Comparison of ENCODE assay signal across 17 mouse cellular contexts in the genomic region with DNA sequence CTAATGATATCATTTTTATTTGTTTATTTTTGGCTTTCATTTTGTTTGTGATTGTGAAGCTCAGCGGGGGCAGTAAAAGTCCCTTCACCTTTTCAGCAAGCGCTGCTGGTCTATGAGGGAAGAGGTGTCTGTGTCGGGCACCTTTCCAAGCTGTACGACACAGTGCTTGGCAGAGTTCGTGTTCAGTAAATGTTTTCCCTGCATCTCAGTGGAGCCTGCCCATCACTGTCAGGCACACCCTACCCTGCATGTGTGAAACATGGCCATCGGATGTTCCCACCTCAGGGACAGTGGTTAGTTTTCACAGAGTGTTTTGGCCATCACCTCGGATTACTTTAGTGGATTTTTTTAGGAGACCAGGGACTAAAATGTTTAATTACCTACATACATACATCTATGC. TPM values are rescaled to one million over a fixed set of nuclear protein-coding genes. Genes with fewer than 3 reads are reported as not detected.
DNase-seq lines count a peak whose midpoint lies in the region; ATAC-seq and TF ChIP-seq lines count a peak whose summit lies in the region.
"Had no signal": no experiment of that assay in that cellular context is flagged by ENCODE, and none has a peak within 500 bp of the region (broad histone marks: within the 10 kb centered on the region; RNA-seq: fewer than 3 reads in every experiment).

No protein-coding gene starts in this region.

- intact Hi-C loops in heart, postnatal 25 days (cut with DNase I), result no loop called here

- no peak overlapping the region for H3K4me2 ChIP-seq in liver, embryonic 12.5 days
- H3K4me2 ChIP-seq: hindbrain, embryonic 12.5 days; liver, embryonic 15.5 days; midbrain, embryonic 12.5 days had no signal

- TF ChIP-seq POLR2A in liver, adult 2 months (IDR thresholded peaks at IDR 0.05; ENCODE audit: extremely low read depth, insufficient read depth, low read length), result no peak

- H3K27ac ChIP-seq in liver, adult 2 months (replicated peaks; ENCODE audit: insufficient read depth, low read depth, low read length), result no peak overlapping the region
- no peak overlapping the region for H3K27ac ChIP-seq in liver, embryonic 12.5 days
- H3K27ac ChIP-seq: forebrain, embryonic 10.5 days; heart, adult 2 months; hindbrain, embryonic 12.5 days; liver, embryonic 15.5 days; midbrain, embryonic 12.5 days had no signal

- H3K9ac ChIP-seq in liver, adult 2 months (ENCODE audit: low read depth, low read length), result no peak overlapping the region
- no peak overlapping the region for H3K9ac ChIP-seq in liver, embryonic 12.5 days
- H3K9ac ChIP-seq: hindbrain, embryonic 12.5 days; liver, embryonic 15.5 days; midbrain, embryonic 12.5 days had no signal

- ATAC-seq in liver, embryonic 12.5 days, result no peak

- H3K9me3 ChIP-seq in liver, embryonic 12.5 days (replicated peaks), result no peaks in the 10 kb centered on the region
- H3K9me3 ChIP-seq: forebrain, embryonic 10.5 days; hindbrain, embryonic 12.5 days; liver, embryonic 15.5 days; midbrain, embryonic 12.5 days had no signal

- peaks cover 32% of the 10 kb centered on the region for H3K4me1 ChIP-seq in liver, adult 2 months (ENCODE audit: control insufficient read depth, insufficient read depth, low read length)
- peaks cover 8% of the 10 kb centered on the region; the same call in 1 of the 2 replicates for H3K4me1 ChIP-seq in liver, embryonic 12.5 days
- H3K4me1 ChIP-seq: forebrain, embryonic 10.5 days had no signal

- TF ChIP-seq CTCF in liver, adult 2 months (IDR thresholded peaks at IDR 0.05; ENCODE audit: low read depth, low read length), result no peak

- 23% methylated on average over 7 of the region's 7 CpGs for WGBS in liver, adult 2 months
- WGBS in liver, embryonic 12.5 days (ENCODE audit: insufficient replicate concordance), result 83% methylated on average over 7 of the region's 7 CpGs

- H3K27me3 ChIP-seq in liver, adult 2 months (ENCODE audit: control insufficient read depth, insufficient read depth, low read length), result no peaks in the 10 kb centered on the region
- H3K27me3 ChIP-seq in liver, embryonic 12.5 days (replicated peaks), result 0 out of 2 replicates have a peak, but pooled peaks cover 4% of the 10 kb centered on the region
- H3K27me3 ChIP-seq: hindbrain, embryonic 12.5 days; midbrain, embryonic 12.5 days had no signal

- H3K36me3 ChIP-seq in liver, adult 2 months (ENCODE audit: control insufficient read depth, insufficient read depth, low read length), result no peaks in the 10 kb centered on the region
- peaks cover 2% of the 10 kb centered on the region; the same call in 1 of the 2 replicates for H3K36me3 ChIP-seq in liver, embryonic 12.5 days
- H3K36me3 ChIP-seq: liver, embryonic 15.5 days had no signal

- H3K79me2 ChIP-seq in liver, adult 2 months (ENCODE audit: control insufficient read depth, insufficient read depth, low read length), result peaks cover 4% of the 10 kb centered on the region; the same call in 1 of the 2 replicates

- peak; percentile 34 for DNase-seq in heart, postnatal 4 days
- DNase-seq in heart, postnatal 25 days (ENCODE audit: low spot score), result no peak
- peak; percentile 72 for DNase-seq in liver, adult 2 months (ENCODE audit: extremely low read depth, low read depth, low spot score)
- DNase-seq in cerebellum, adult 9-10 months, result peak; percentile 76
- no peak for DNase-seq in adrenal gland, postnatal 4 days (ENCODE audit: low spot score in 2 of 2)
- DNase-seq in adrenal gland, postnatal 14 days, result no peak
- DNase-seq: gastrocnemius, postnatal 10 days; lung, postnatal 10 days; retina, postnatal 1 day; right cerebral cortex, postnatal 4 days; thymus, adult 2 months had no signal

- H3K4me3 ChIP-seq in liver, adult 2 months (ENCODE audit: insufficient read depth, low read depth, low read length), result no peak overlapping the region
- H3K4me3 ChIP-seq in liver, embryonic 12.5 days, result no peak overlapping the region
- H3K4me3 ChIP-seq: forebrain, embryonic 10.5 days; heart, adult 2 months; hindbrain, embryonic 12.5 days; liver, embryonic 15.5 days; midbrain, embryonic 12.5 days had no signal

RNA-seq across cellular contexts. Expression of gene Itsn1, which starts 54.1 kb away (rescaled TPM):
- 10 to 100 TPM; 37.9 to 50.7 TPM for total RNA-seq in heart, postnatal 4 days (2021)
- total RNA-seq in heart, postnatal 25 days (2021), result 10 to 100 TPM; 40.8 to 56.7 TPM
- 13.6 and 16.5 TPM in 2 replicates for total RNA-seq in liver, adult 2 months (2014; rRNA removed)
- 14.4 and 16.3 TPM in 2 replicates for polyA plus RNA-seq in liver, adult 2 months (2012; rRNA removed)
- polyA plus RNA-seq in liver, embryonic 12.5 days (2016; fragmentation: Nextera tagmentation; extraction: Ambion mirVana), result 47.5 and 52.3 TPM in 2 replicates
- 10 to 100 TPM; 54.5 to 59.7 TPM for total RNA-seq in adrenal gland, postnatal 4 days (2021)
- 43.1 and 48.7 TPM in 2 replicates for total RNA-seq in adrenal gland, postnatal 14 days (2021)

RNA-seq across cellular contexts. Expression of gene Cryzl1, which starts 54.4 kb away (rescaled TPM):
- 10 to 100 TPM; 29.7 to 31.2 TPM for total RNA-seq in heart, postnatal 4 days (2021)
- total RNA-seq in heart, postnatal 25 days (2021), result 10 to 100 TPM; 22.7 to 24.7 TPM
- 23.1 and 24.6 TPM in 2 replicates for total RNA-seq in liver, adult 2 months (2014; rRNA removed)
- polyA plus RNA-seq in liver, adult 2 months (2012; rRNA removed), result 9.6 and 10.1 TPM in 2 replicates
- polyA plus RNA-seq in liver, embryonic 12.5 days (2016; fragmentation: Nextera tagmentation; extraction: Ambion mirVana), result 40.3 and 40.9 TPM in 2 replicates
- 10 to 100 TPM; 61.0 to 67.9 TPM for total RNA-seq in adrenal gland, postnatal 4 days (2021)
- 43.4 and 45.5 TPM in 2 replicates for total RNA-seq in adrenal gland, postnatal 14 days (2021)

Comparison
In these comparisons a context has a peak if more than half of its experiments do, and no peak if none do; other contexts are left out.
1. DNase-seq: peak in heart, postnatal 4 days (single experiment), liver, adult 2 months (single experiment) and cerebellum, adult 9-10 months (single experiment); none in heart, postnatal 25 days (single experiment), adrenal gland, postnatal 4 days (0 of 2) and adrenal gland, postnatal 14 days (single experiment).